Mouse (Mus musculus) lung, embryonic 15.5 days (tissue): ENCODE measurements around the gene Atp5g1. TPM values are rescaled to one million over a fixed set of nuclear protein-coding genes. Genes with fewer than 3 reads are reported as not detected.

Source experiments
- ATAC-seq: fragments of 200-750 bp; cut with Nextera tagmentation; 2 replicates; pipeline ENCODE4 v1.8.0; 2017; ENCODE audit warnings: moderate number of reproducible peaks, borderline replicate concordance; ENCODE audit not compliant: low FRiP score, low TSS enrichment; ENCODE audit errors: extremely low read depth
- H3K27ac ChIP-seq: fragments of 300-500 bp; sonication (generic); 2 replicates; pipeline ENCODE4 v1.5.1; 2015; ENCODE audit warnings: moderate library complexity, mild to moderate bottlenecking, inconsistent platforms
- H3K27me3 ChIP-seq: fragments of 300-500 bp; sonication (generic); 2 replicates; pipeline ENCODE4 v1.6.1; 2015; ENCODE audit warnings: inconsistent platforms
- H3K36me3 ChIP-seq: fragments of 300-500 bp; sonication (generic); 2 replicates; pipeline ENCODE4 v1.6.1; 2015; ENCODE audit warnings: inconsistent platforms
- H3K4me1 ChIP-seq: fragments of 300-500 bp; sonication (generic); 2 replicates; pipeline ENCODE4 v1.6.1; 2015; ENCODE audit warnings: inconsistent platforms
- H3K4me2 ChIP-seq: fragments of 300-500 bp; sonication (generic); 2 replicates; pipeline ENCODE4 v1.6.1; 2015; ENCODE audit warnings: inconsistent platforms, mild to moderate bottlenecking, moderate library complexity
- H3K4me3 ChIP-seq: fragments of 300-500 bp; sonication (generic); 2 replicates; pipeline ENCODE4 v1.5.1; 2015; ENCODE audit warnings: mild to moderate bottlenecking, inconsistent platforms
- H3K9ac ChIP-seq: fragments of 300-500 bp; sonication (generic); 2 replicates; pipeline ENCODE4 v1.6.1; 2015; ENCODE audit warnings: inconsistent platforms
- H3K9me3 ChIP-seq: fragments of 300-500 bp; sonication (generic); 2 replicates; pipeline ENCODE4 v1.6.1; 2016; ENCODE audit warnings: inconsistent platforms
- WGBS: fragments of 180-500 bp; shearing (Covaris S2); methylation state at CpG from one replicate; pipeline ENCODE4 v1.1.7; 2015; 5-methylcytosine and 5-hydroxymethylcytosine counted together
- polyA plus RNA-seq: library from polyadenylated mRNA; unstranded; fragments of >200 nt; fragmentation: Nextera tagmentation; extraction: Ambion mirVana; gene quantifications from 2 replicates; pipeline ENCODE4 v1.2.1, GENCODE M21; 2015

Atp5g1 gene
- polyA plus RNA-seq, 1 experiment from 2014 or later, result 522 TPM

DNA sequence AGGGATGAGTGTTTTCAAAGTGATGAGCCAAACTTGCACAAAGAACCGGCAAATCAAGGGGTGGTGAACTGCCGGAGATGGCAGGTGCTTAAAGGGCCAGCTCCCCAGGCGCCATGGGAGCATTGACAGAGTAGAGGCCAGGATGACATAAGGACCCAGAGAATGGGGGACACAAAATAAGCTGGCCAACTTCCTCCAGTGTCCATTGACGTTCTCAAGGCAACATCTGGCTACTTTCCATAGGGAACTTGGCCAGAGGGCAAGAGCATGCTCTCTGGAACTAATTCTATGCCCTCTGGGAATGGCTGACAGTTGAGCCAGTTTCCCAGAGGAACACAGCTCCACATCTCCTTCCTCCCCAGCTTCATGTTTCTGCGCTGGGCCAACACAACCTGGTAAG lies 7.2 kb downstream of the Atp5g1 start:
- Histone ChIP-seq H3K4me3 (no peak overlapping the region), H3K9ac (no peak overlapping the region), H3K27ac (no peak overlapping the region), H3K27me3 (no peaks in the 10 kb centered on the region), H3K36me3 (peaks cover 23% of the 10 kb centered on the region), H3K4me1 (peaks cover 19% of the 10 kb centered on the region), H3K4me2 (no peak overlapping the region), H3K9me3 (no peaks in the 10 kb centered on the region)
- no peak for ATAC-seq
- WGBS, result 67% methylated on average over 5 of the region's 5 CpGs

DNA sequence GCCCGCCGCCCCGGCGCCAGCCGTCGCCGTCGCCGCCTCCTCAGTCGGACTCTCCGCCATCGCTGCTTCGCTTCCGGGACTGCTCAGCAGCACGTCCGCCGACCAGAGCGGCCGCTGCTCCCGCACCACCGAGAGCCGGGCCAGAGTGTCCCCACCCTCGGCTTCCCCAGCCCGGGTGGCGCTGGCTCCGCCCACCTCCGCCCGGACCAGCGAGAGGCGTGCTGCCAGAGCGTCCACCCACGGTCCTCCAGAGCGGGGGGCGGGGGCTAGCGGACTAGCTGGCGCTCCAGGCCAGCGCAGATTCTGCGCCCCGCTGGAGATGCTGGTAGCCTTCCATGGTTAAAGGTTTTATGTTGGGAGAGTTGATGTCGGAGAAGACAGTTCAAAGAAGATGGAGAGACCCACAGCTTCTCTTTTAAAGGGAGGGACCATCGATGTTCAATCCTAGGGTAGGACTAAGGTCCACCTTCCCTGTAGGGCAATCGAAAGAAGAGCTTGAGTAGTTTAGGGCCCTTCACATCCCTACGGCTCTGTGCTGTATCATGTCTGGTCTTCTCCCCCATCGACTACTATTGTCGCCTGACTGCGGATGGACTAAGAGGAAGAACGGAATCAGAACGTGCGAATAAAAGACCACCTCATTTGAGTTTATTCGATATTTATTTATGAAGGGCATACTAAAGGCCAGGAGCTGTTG lies 10.1 kb downstream of the Atp5g1 start, which contains the start of gene Ube2z:
TSS of gene Ube2z (minus strand) at position 174 of the 697 bp plus-strand sequence.
- Histone ChIP-seq H3K27me3 (no peaks in the 10 kb centered on the region), H3K4me1 (peaks cover 28% of the 10 kb centered on the region), H3K4me3 (peak within 1 kb of the TSS; percentile 95), H3K9ac (peak within 1 kb of the TSS; percentile 95), H3K9me3 (no peaks in the 10 kb centered on the region), H3K27ac (peak within 1 kb of the TSS; percentile 83), H3K36me3 (peaks cover 10% of the 10 kb centered on the region), H3K4me2 (peak within 1 kb of the TSS; percentile 85)
- 4% methylated on average over 49 of the region's 50 CpGs for WGBS
- ATAC-seq, result peak; percentile 97

DNA sequence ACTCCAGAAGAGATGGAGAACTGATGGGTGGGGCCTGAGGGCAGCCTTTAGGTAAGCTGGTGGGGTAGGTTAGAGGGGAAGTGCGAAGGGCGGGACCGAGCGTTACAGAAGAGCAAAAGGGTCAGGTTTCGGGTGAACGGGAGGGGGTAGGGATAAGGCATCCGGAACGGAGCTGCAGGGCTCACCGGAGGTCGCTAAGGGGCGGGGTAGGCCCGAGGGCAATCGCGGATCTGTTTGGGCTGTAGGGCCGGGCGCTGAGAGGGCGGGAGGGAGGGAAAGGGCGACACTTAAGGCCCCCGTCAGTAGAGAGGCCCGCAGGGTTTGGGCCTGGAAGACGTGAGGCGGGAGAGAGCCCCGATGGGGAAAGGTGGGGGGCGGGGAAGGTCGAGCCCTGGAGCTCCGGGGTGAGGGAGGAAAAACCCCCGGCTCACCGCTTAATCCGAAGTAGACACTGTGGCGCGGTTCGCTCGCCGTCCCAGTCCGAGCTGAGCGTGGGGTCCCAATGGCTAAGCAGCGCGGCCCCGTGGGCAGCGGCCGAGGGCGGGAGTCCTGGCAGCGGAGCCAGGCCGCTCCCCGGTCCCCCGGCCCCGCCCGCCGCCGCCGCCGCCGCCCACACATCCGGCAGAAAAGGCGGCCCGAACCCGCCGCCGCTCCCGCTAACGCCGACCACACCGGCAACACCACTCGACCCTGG lies 10.8 kb downstream of the Atp5g1 start:
- Histone ChIP-seq H3K9me3 (no peaks in the 10 kb centered on the region), H3K4me3 (peak overlapping the region; percentile 95), H3K27me3 (no peaks in the 10 kb centered on the region), H3K27ac (peak overlapping the region; percentile 83), H3K4me2 (peak overlapping the region; percentile 85), H3K9ac (peak overlapping the region; percentile 95), H3K4me1 (peaks cover 28% of the 10 kb centered on the region), H3K36me3 (peaks cover 13% of the 10 kb centered on the region)
- ATAC-seq, result peak; percentile 80
- WGBS, result under 1% methylated on average over 42 of the region's 64 CpGs

- peaks cover 66% of the 10 kb centered on the region for H3K36me3 ChIP-seq
- 89% methylated on average over 4 of the region's 4 CpGs for WGBS
- H3K4me2 ChIP-seq, result no peak overlapping the region
- H3K4me3 ChIP-seq, result no peak overlapping the region
- no peak for ATAC-seq
- H3K9me3 ChIP-seq, result no peaks in the 10 kb centered on the region
- peaks cover 12% of the 10 kb centered on the region for H3K4me1 ChIP-seq
- H3K27ac ChIP-seq, result no peak overlapping the region
- no peak overlapping the region for H3K9ac ChIP-seq
- H3K27me3 ChIP-seq, result no peaks in the 10 kb centered on the region
These were observed 17.2 kb downstream of the Atp5g1 start for GRCm38 (mm10) chr11:96058309-96058708.

- ATAC-seq, result no peak
- Histone ChIP-seq H3K9ac (no peak overlapping the region), H3K27ac (no peak overlapping the region), H3K4me3 (no peak overlapping the region), H3K36me3 (peaks cover 84% of the 10 kb centered on the region), H3K9me3 (no peaks in the 10 kb centered on the region), H3K4me2 (no peak overlapping the region), H3K27me3 (no peaks in the 10 kb centered on the region), H3K4me1 (no peaks in the 10 kb centered on the region)
- 86% methylated on average over 3 of the region's 3 CpGs for WGBS
These were observed 24.6 kb downstream of the Atp5g1 start for GRCm38 (mm10) chr11:96050854-96051253.

GRCm38 (mm10) chr11:96049939-96050338 lies 25.5 kb downstream of the Atp5g1 start:
- H3K36me3 ChIP-seq, result peaks cover 77% of the 10 kb centered on the region
- no peak overlapping the region for H3K27ac ChIP-seq
- no peak overlapping the region for H3K9ac ChIP-seq
- H3K27me3 ChIP-seq, result no peaks in the 10 kb centered on the region
- no peaks in the 10 kb centered on the region for H3K4me1 ChIP-seq
- H3K9me3 ChIP-seq, result no peaks in the 10 kb centered on the region
- WGBS, result 69% methylated on average over 4 of the region's 4 CpGs
- H3K4me2 ChIP-seq, result no peak overlapping the region
- no peak for ATAC-seq
- H3K4me3 ChIP-seq, result no peak overlapping the region

- Histone ChIP-seq H3K27me3 (no peaks in the 10 kb centered on the region), H3K4me3 (no peak overlapping the region), H3K27ac (no peak overlapping the region), H3K4me1 (no peaks in the 10 kb centered on the region), H3K9me3 (no peaks in the 10 kb centered on the region), H3K9ac (no peak overlapping the region), H3K36me3 (peaks cover 74% of the 10 kb centered on the region), H3K4me2 (no peak overlapping the region)
- ATAC-seq, result no peak
- 82% methylated on average over 4 of the region's 4 CpGs for WGBS
These were observed 27.7 kb downstream of the Atp5g1 start for GRCm38 (mm10) chr11:96047469-96048373.

GRCm38 (mm10) chr11:96046793-96047192 lies 28.7 kb downstream of the Atp5g1 start:
- ATAC-seq, result no peak
- no peaks in the 10 kb centered on the region for H3K9me3 ChIP-seq
- H3K27me3 ChIP-seq, result no peaks in the 10 kb centered on the region
- H3K36me3 ChIP-seq, result peaks cover 65% of the 10 kb centered on the region
- H3K27ac ChIP-seq, result no peak overlapping the region
- no peak overlapping the region for H3K9ac ChIP-seq
- H3K4me2 ChIP-seq, result no peak overlapping the region
- H3K4me3 ChIP-seq, result no peak overlapping the region
- H3K4me1 ChIP-seq, result no peaks in the 10 kb centered on the region
- 87% methylated on average over 2 of the region's 2 CpGs for WGBS

GRCm38 (mm10) chr11:96046028-96046427 lies 29.4 kb downstream of the Atp5g1 start:
- Histone ChIP-seq H3K4me1 (no peaks in the 10 kb centered on the region), H3K9ac (no peak overlapping the region), H3K27me3 (no peaks in the 10 kb centered on the region), H3K4me2 (no peak overlapping the region), H3K9me3 (no peaks in the 10 kb centered on the region), H3K4me3 (no peak overlapping the region), H3K36me3 (peaks cover 58% of the 10 kb centered on the region), H3K27ac (no peak overlapping the region)
- 82% methylated on average over 8 of the region's 8 CpGs for WGBS
- ATAC-seq, result no peak

DNA sequence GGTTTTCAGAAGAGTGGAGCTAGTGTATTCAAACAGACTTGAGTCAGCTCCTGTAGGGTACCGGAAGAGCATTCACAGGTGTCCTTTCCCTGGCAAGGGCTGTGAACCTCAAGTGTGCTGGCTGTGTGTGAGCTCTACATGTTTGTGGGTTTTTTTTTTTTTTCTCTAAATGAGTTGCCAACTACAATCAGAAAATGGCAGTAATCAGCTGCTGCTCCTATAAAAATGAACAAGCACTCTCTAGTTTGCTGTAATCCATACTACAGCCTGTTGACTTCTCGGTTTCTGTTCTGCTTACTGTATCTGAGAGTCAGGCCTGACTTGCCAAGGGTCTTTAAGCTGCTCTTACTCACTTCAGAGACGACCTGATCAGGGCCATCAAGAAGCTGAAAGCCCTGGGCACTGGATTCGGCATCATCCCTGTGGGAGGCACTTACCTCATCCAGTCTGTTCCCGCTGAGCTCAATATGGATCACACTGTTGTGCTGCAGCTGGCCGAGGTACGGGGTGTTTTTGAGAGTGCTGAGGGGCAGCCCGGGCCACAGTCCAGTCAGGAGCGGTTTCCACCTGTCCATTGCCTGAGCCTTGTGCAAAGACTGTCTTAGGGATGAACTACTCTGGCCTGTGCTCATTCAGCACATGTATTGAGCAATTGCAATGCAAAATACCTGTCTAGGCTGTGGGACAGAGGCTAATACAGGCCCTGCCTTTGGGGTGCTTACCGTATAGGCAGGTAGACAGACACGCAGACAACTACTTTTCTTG lies 30.5 kb downstream of the Atp5g1 start:
- Histone ChIP-seq H3K4me2 (no peak overlapping the region), H3K27ac (no peak overlapping the region), H3K4me3 (no peak overlapping the region), H3K27me3 (no peaks in the 10 kb centered on the region), H3K36me3 (peaks cover 50% of the 10 kb centered on the region), H3K9ac (no peak overlapping the region), H3K4me1 (no peaks in the 10 kb centered on the region), H3K9me3 (no peaks in the 10 kb centered on the region)
- no peak for ATAC-seq
- 86% methylated on average over 11 of the region's 11 CpGs for WGBS

GRCm38 (mm10) chr11:96038560-96038959 lies 36.9 kb downstream of the Atp5g1 start:
- H3K27ac ChIP-seq, result no peak overlapping the region
- H3K4me2 ChIP-seq, result no peak overlapping the region
- H3K27me3 ChIP-seq, result no peaks in the 10 kb centered on the region
- no peak for ATAC-seq
- no peak overlapping the region for H3K4me3 ChIP-seq
- peaks cover 25% of the 10 kb centered on the region; the same call in 1 of the 2 replicates for H3K36me3 ChIP-seq
- 86% methylated on average over 1 of the region's 1 CpGs for WGBS
- H3K9ac ChIP-seq, result no peak overlapping the region
- H3K9me3 ChIP-seq, result no peaks in the 10 kb centered on the region
- H3K4me1 ChIP-seq, result peaks cover 17% of the 10 kb centered on the region
